ENCODE assay signal across 13 mouse cellular contexts in the genomic region with DNA sequence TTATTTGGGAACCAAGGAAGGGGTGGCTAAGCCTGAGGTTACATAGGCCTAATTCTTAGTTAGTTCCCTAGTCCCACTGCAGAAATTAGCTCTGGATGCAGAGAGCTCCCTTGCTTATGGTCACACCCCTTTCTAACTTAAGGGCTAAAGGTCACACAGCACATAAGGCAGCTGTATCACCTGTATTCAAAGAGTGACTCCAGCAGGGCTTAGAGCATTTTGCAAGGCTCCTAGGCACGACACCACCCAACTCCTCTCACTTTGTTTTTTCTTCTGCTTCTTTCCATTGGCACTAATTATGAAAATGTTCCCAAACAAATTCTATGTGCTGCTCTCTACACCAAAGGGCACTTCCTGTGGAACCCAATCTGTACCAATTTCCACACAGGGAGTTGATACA.
"Had no signal": no experiment of that assay in that cellular context is flagged by ENCODE, and none has a peak within 500 bp of the region (broad histone marks: within the 10 kb centered on the region; RNA-seq: fewer than 3 reads in every experiment).

No protein-coding gene starts in this region.

- H3K36me3 ChIP-seq: midbrain, embryonic 10.5 days; midbrain, embryonic 12.5 days; neural tube, embryonic 12.5 days; stomach, embryonic 15.5 days had no signal

- H3K27me3 ChIP-seq: midbrain, embryonic 12.5 days; neural tube, embryonic 12.5 days; stomach, embryonic 15.5 days had no signal

- H3K4me1 ChIP-seq: midbrain, embryonic 12.5 days; neural tube, embryonic 12.5 days; stomach, embryonic 15.5 days had no signal

- H3K9me3 ChIP-seq: midbrain, embryonic 10.5 days; midbrain, embryonic 12.5 days; neural tube, embryonic 12.5 days; stomach, embryonic 15.5 days had no signal

- H3K27ac ChIP-seq: midbrain, embryonic 10.5 days; midbrain, embryonic 12.5 days; neural tube, embryonic 12.5 days; stomach, embryonic 15.5 days had no signal

- DNase-seq: lung, adult 18-20 months; lung, embryonic 14.5 days; lung, postnatal 10 days; lung, postnatal 4 days; midbrain, embryonic 14.5 days; right cerebral cortex, postnatal 14 days; thymus, adult 18-20 months; thymus, postnatal 14 days; thymus, postnatal 36 days had no signal

- H3K4me2 ChIP-seq: lung, embryonic 14.5 days; midbrain, embryonic 12.5 days; neural tube, embryonic 12.5 days; stomach, embryonic 15.5 days had no signal

- H3K9ac ChIP-seq: lung, embryonic 14.5 days; midbrain, embryonic 12.5 days; neural tube, embryonic 12.5 days; stomach, embryonic 15.5 days had no signal

- H3K4me3 ChIP-seq: midbrain, embryonic 10.5 days; midbrain, embryonic 12.5 days; neural tube, embryonic 12.5 days; stomach, embryonic 15.5 days had no signal
